Mouse (Mus musculus) frontal cortex, postnatal 36 days (tissue): ENCODE measurements at regions not wholly inside any gene's neighbourhood (a gene's known extent, or its start where the extent isn't known, plus 50 kb on each side); places are given as distances from the start of the nearest gene placed in this dataset.

Experiments
- DNase-seq, 2 experiments: peaks; one replicate each; pipeline ENCODE4 v3.0.0; 2022; ENCODE audit warnings: low spot score in 2 of 2

DNA sequence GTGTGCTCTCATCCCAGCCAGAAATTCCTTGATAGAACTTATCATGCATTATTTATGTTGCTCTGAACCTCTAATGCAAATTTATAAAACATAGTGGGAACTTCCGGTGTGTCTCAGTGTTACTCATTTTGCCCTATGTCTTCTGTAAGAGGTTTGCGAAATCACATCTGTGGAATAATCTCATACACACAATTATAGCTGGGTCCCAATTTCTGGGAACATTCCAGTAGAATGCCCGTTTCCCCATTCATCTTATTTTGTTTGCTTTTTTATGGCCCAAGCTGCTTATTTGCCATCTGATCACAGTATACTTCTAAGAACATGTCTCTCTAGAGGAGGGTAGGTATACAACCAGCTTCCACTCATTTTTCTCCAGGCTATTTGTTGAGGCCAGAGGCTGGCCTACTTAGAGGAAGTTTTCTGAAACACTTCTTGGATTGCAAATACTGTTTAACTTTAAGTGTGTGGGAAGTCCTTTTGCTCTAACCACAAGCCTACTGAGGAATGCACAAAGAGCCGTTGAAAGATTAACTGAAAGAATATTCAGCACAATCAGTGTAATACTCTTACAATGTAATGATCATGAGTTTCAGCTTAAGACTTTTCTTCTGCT is 474.1 kb upstream of the Slit2 start:
- DNase-seq = no peak

DNA sequence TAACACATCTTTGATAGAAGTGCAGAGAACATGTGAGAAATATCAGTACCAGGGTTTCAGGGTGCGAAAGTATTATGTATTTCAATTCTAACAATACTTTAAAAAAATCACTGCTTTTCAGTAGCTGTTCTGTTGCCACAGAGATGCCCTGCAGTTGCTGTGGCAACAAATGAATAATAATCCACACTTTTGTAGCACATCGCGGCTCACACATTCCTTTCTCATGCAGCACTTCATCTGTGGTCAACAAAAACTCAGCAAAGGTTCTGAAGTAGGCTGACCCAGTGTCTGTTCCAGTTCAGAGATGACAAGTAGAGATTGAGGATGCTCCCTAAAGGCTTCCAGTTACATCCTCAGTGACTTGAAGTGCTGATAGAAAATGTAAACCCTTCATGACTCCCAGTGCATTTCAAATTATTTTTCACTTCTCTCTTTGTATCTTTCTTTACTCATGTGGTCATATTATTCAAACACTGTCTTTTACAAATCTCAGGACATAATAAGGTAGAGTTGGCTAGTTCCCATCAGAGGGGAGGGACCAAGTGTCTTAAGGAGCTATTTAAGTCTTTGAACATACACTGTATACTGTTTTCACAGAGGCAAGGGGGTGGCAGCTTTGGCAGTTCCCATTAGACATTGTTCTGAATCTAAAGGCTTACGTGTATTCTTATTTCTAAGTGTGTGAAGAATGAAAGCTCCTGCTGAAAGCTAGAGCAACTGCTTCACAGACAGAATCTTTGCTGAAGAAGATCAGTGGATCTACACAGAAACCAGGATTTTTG is 460.6 kb upstream of the Slit2 start:
- DNase-seq = peak; percentile 1 to 2

- no peak for DNase-seq
Observed at GRCm38 (mm10) chr5:47528671-47529070, 454.3 kb upstream of the Slit2 start.

GRCm38 (mm10) chr5:47537532-47537931 is 445.4 kb upstream of the Slit2 start:
- no peak for DNase-seq

GRCm38 (mm10) chr5:47542248-47542647 is 440.7 kb upstream of the Slit2 start:
- DNase-seq = no peak

DNA sequence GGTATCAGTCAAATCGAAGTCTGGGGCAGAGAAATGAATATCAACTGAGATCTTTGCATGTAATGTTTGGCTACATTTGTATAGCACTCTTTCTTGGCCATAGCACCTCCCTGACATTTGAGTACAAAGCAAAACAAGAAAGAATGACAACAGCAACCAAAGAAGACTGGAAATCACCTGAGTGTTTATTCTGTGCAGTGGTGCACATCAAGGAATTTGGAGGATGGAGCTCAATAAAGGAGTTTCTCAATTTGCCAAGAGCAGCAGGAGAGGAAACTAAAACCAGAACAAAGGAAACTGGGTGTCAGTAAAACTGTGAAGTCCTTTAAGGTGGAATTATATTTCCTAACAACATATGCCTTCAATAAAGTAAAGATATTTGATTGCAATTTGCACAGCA is 426.2 kb upstream of the Slit2 start:
- no peak for DNase-seq

DNA sequence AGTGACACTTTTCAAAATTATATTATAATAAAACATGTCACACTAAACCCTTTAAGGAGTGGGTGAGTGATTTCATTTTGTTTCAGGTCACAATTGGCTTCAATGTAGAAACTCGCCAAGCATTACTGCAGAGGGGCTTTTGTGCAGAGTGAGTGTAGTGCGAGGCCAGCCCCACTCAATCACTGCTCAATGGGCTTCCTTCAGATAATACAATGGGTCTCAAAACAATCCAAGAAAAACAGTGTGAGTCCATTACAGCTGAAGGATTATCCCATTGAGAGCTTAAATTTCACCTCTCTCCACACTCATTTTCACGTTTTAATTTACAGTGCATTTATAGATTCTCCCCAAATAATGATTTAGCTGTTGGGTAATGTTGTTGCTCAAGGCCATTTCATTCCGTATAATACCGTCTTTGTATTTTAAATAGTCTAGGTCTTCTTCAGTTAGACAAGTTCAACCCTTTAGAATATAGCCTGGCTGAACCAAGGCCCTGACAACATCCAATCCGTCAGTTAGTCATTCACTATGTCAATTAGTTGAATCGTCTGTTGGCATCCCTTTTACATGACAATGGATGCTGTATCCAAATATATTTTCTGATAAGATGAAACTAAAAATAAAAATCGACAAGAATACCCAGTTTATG is 425.7 kb upstream of the Slit2 start:
- DNase-seq = no peak
